Mouse (Mus musculus) heart, postnatal 4 days (tissue): ENCODE data around the gene Gm37240. TPM values are rescaled to one million over a fixed set of nuclear protein-coding genes. Genes with fewer than 3 reads are reported as not detected.

ENCODE experiments used
- DNase-seq: peaks from one replicate; pipeline ENCODE4 v3.0.0; 2021
- total RNA-seq, 2 experiments: library from RNA; stranded (reverse); gene quantifications; 2 replicates each; pipeline ENCODE4 v1.2.3; 2021

Gene Gm37240
- total RNA-seq, 2 experiments from 2014 or later: 19.6 to 20.6 TPM

DNA sequence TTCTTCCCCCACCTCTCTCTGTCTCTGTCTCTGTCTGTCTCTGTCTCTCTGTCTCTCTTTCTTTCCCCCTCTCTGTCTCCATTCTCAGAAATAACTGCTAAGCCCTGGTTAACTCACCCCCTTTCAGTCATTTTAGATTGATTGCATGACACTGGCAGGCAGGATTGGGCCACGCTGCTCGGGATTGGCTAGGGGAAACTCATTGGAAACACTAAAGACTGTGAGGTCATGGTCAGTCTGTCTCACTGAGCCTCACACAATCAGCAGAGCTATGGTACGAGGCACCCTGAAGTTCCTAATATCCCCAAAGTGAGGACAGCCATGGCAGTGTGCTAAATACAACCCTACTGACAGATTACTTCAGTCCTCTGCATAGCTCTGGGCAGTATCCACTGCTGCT, 650.8 kb downstream of the Gm37240 start:
- DNase-seq: no peak

DNA sequence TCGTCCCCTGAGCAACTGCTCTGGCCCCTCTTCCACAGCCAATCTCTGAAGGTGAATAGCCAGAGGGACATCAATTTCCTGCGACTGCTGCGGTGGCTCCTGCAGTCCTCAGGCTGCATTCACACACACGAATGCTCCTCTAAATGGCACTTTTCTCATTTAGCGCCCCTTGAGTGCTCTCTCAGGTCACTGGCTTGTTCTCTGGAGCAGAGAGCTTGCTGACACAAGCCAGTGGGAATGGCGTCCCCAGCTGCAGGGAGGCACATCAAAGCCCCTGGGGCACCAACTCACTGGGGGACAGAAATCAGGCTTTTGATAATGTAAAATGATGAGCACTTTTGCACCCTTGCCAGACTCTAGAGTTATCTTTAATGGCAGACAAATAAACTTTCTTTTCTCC, 654.5 kb downstream of the Gm37240 start:
- no peak for DNase-seq

- DNase-seq: no peak
These were observed 665.3 kb downstream of the Gm37240 start for GRCm38 (mm10) chr3:85222046-85222445.

- peak; percentile 12 for DNase-seq
These were observed 672.4 kb downstream of the Gm37240 start for GRCm38 (mm10) chr3:85214926-85215325.

- peak; percentile 32 for DNase-seq
These were observed 674.5 kb downstream of the Gm37240 start for GRCm38 (mm10) chr3:85212751-85213350.

DNA sequence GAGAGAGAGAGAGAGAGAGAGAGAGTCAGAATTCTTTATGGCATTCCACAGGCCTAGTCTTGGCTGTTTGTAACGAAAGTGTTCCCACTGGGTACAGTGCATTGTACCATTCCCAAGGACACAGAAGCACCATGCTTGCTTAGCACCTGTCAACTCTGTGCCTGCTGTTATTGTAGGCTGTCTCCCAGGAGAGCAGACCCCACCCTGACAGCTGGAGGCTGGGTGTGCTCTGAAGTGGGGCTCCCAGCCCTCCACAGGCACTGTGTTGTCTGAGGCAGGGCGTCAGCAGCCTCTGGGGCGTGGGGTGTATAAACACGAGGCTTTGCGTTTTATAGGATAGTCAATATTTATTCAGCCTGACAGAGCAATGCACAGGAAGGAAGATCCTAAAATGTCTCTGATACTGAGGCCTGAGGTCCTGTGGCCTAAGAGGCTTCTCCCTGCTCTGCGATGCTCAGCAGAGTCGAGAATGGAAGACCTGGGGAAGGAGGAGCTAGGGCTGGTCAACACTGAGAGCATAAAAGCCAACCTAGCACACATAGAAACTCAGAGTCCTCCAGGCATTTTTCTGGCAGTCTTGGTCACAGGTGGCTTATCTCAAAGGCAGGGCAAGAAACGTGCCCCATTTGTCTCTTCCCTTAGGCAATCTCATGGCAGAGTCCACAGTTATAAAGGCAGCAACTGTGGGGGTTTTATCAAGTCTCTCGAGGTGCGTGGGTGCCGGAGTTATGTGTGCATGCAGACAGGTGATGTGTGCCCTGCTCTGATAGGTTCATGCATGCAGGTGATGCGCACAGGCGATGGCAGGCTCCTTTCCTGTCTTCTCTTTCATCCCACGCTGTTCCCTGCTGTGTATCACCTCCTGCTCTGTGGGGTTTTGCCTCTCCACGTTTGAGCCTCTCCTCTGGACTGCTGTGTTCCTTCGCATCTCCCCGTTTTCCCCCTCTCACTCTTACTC, 677.2 kb downstream of the Gm37240 start:
- no peak for DNase-seq

DNA sequence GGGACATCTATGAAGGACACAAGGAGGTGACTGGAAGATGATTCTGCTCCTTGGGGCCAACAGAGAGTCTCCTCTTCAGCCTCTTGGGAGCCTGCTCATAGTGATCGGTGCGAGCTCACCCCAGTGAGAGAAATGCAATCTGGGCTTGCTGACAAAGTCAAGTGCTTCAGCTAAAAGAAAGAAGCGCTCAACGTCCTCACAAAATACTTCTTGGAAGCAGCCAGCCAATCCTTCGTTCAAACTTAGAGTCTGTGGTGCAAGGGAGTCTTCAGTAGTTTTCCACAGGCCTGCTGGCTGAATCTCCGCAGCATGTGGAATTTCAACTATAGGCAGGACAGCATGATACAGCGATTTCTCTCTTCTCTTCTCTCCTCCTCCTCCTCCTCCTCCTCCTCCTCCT, 680.8 kb downstream of the Gm37240 start:
- DNase-seq: no peak

GRCm38 (mm10) chr3:85205911-85206310, 681.4 kb downstream of the Gm37240 start:
- DNase-seq: peak; percentile 25

GRCm38 (mm10) chr3:85203659-85204058, 683.7 kb downstream of the Gm37240 start:
- no peak for DNase-seq

GRCm38 (mm10) chr3:85202726-85203125, 684.6 kb downstream of the Gm37240 start:
- no peak for DNase-seq

DNA sequence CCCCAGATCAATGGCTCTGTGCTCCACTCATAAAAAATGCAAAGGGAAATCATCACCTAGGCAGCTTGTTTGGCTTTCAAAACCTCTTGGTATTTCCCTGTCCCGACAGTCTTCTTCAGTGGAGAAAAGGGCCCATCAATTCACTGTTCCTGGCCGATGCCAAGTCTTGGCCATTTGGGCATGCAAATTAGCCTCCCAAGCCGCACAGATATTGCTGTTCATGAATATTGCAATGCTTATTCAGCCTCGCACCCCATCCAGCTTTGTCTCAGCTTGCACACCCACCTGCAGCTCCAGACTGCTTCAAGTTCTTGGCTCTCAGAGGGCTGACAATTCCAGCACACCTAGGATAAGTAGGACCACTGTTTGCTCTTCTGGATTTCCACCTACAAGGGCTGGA, 685.5 kb downstream of the Gm37240 start:
- no peak for DNase-seq

DNA sequence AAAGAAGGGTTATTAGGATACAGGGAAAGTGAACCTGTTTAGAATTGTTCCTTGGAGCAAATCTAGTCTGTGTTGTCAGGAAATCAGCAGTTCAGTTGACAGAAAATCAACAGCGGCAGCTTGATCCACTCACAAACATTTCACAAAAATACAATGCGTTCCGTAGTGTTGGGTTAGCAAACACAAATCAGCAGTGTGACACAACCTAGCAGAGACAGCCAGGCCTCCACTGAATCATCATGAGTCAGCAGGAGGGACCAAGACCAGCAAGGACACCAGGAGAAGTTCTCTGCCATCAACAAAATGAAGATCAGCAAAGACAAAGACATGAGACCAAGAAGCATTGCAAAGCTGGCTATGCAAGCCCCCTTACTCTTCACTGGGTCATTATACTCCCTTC, 688.8 kb downstream of the Gm37240 start:
- no peak for DNase-seq

DNA sequence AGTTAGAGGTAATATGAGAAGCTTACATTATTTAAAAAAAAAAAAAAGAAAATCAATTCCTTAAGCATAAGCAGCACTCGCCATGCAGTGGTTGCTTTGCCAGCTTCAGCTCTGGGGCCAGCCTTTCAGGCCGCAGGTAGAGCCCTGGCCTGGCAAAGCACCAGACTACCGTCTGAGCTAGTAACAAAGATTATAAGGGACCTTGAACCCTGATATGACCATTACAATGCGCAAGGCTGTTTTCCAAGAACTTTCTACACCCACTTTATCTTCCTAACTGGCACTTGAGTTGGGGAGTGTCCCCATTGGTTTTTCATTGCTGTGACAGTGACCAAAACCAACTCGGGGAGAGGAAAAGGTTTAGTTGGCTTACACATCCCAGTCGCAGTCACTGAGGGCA, 690.2 kb downstream of the Gm37240 start:
- DNase-seq: no peak

- DNase-seq: no peak
These were observed 690.7 kb downstream of the Gm37240 start for GRCm38 (mm10) chr3:85196591-85196990.

GRCm38 (mm10) chr3:85195068-85195481, 692.2 kb downstream of the Gm37240 start:
- peak; percentile 23 for DNase-seq

DNA sequence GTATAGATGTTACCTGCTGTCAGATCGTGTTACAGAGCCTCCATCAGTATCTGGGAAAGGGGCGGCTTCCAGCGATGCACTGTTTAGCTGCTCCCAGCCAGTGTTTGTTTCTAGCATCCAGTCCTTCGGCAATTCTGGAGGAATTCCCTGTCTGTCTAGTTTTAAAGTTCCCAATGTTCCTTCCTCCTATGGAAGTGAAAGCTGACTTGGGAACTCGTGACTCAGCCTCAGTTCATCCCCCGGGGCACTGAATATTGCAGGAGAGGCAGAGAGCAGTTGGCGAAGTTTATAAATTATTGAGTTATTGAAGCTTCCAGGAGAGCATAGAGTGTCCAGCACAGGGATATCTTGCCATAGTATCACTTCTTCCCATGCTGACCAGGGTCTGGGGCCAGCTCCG, 697.5 kb downstream of the Gm37240 start:
- DNase-seq: no peak

DNA sequence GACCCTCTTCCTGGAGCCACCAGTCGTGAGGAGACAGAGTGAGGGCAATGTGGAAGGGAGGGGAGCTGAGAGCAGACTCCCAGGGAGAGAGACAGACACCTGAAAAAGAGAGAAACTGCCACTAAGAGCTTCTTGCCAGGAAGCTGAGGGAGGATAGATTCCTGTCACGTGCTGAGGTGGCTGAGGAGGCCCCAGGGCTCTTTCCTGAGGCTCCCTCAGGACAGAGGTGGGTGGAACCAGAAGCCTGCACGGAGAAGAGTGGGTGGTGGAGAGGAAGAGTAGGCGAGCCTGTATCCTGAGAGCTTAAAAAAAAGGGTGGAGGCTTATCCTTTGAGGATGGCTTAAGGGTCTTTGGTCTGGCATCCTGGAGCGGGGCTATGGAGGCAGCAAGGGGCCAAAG, 699.0 kb downstream of the Gm37240 start:
- DNase-seq: no peak

- DNase-seq: peak; percentile 68
These were observed 700.6 kb downstream of the Gm37240 start for GRCm38 (mm10) chr3:85186661-85187076.

DNA sequence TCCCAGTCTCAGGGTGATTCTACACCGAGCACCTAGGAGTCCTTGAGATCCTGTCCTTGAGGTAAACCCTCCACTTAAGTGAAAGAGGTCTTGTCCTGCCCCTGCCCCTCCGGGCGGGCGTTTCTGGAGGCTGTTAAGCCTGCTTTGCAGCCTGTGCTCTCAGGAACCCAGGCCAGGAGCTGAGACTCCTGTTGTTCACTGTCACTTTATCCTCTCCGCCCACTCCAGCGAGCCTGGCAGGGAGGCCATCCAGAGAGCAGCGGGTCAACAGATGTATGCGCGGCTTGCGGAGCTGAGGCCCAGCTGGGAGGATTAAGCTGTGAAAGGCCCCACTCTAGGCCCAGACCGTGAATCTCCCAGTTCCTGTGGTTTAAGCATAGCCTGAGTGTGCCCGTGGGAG, 701.5 kb downstream of the Gm37240 start:
- peak; percentile 19 for DNase-seq

GRCm38 (mm10) chr3:85184916-85185315, 702.4 kb downstream of the Gm37240 start:
- DNase-seq: no peak

- DNase-seq: no peak
These were observed 703.2 kb downstream of the Gm37240 start for GRCm38 (mm10) chr3:85184151-85184550.

GRCm38 (mm10) chr3:85176736-85177135, 710.6 kb downstream of the Gm37240 start:
- DNase-seq: no peak

GRCm38 (mm10) chr3:85174542-85175469, 712.5 kb downstream of the Gm37240 start:
- peak; percentile 29 for DNase-seq
